Mouse (Mus musculus): Measurements from ENCODE around the gene Olfr71. TPM values are rescaled to one million over a fixed set of nuclear protein-coding genes. Genes with fewer than 3 reads are reported as not detected.

Olfr71 gene
- polyA plus RNA-seq, 1 experiment: not detected

DNA sequence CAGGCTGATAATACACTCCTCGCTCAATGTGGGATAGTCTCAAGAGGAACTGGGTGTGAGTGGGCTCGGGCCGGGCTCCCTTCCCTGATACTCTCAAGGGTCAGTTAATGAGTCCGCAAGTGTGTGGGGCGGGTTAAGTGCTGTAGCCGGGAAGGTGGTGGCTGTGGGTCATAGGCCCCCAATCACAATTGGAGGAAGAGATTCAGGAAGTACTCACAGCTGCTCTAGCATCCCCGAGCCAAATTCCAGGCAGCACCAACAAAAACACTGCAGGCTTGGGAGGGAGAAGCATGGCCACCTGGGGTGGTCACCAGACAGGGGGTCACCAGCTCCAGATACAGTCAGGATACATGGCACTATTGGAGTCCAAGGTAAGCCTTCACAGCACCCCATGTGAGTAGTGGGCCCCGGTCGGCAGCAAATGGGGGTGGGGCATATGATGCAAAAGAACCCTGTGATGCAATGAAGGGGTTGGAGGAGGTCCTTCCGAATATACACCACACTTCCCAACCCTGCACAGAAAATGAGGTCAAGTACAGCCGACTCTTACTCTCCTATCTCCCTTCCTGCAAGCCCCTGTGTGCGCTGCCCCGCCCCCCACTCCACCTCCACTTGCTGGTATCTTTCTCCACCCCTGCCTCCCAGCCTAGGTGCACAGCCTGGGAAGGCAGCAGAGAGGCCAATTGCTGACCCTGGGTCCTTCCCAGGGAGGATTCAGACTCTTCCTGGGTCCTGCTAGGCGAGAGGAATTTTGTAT lies 19.9 kb upstream of the Olfr71 start, which contains the start of gene Spaar:
Spaar (plus strand) TSS at position 241 of the 757 bp plus-strand sequence.
- Histone ChIP-seq H3K79me2 (ENCODE audit: control insufficient read depth, insufficient read depth) (no peaks in the 10 kb centered on the region), H3K4me3 (ENCODE audit: insufficient read depth, poor library complexity, severe bottlenecking) (no peak within 1 kb of the TSS), H3K79me3 (ENCODE audit: low read depth) (no peaks in the 10 kb centered on the region), H3K27me3 (ENCODE audit: control insufficient read depth, insufficient read depth, insufficient read length) (no peaks in the 10 kb centered on the region), H3ac (ENCODE audit: control insufficient read depth, insufficient read length, low read depth) (peak within 1 kb of the TSS; percentile 55), H3K36me3 (ENCODE audit: control insufficient read depth, insufficient read depth) (no peaks in the 10 kb centered on the region)
- TF ChIP-seq CEBPB (IDR thresholded peaks at IDR 0.05; ENCODE audit: low read depth) (no peak), CTCF (IDR thresholded peaks at IDR 0.05; ENCODE audit: control insufficient read depth, insufficient read depth, insufficient read length) (no peak), MYOG (IDR thresholded peaks at IDR 0.05; ENCODE audit: control insufficient read depth, extremely low read depth, insufficient read length) (no peak), FOSL1 (IDR thresholded peaks at IDR 0.05; ENCODE audit: insufficient read depth, low read length, poor library complexity, severe bottlenecking) (no peak), USF1 (IDR thresholded peaks at IDR 0.05; ENCODE audit: low read depth) (no peak), MYOD1 (IDR thresholded peaks at IDR 0.05; ENCODE audit: control insufficient read depth, insufficient read length, low read depth) (no peak), MAX (IDR thresholded peaks at IDR 0.05) (no peak)

DNA sequence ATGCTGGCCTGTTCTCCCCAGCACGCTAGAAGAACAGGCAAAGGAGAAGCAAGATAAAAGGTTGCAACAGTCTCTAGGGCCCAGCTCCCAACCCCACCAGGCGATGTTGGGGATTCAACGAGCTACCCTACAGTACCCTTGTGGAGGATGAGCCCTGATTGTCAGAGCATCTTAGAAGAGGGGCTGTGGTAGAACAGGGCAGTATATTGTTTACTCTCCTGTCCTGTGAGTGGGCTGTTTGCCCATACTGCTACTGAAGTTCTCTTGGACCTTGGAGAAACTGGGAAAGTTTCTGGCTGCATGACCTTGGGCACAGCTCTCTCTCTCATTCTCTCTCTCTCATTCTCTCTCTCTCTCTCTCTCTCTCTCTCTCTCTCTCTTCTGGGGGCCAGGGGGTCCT lies 19.1 kb upstream of the Olfr71 start:
- no peak overlapping the region for H3K4me3 ChIP-seq (ENCODE audit: insufficient read depth, poor library complexity, severe bottlenecking)
- no peak for TF ChIP-seq CTCF (IDR thresholded peaks at IDR 0.05; ENCODE audit: control insufficient read depth, insufficient read depth, insufficient read length)
- TF ChIP-seq CEBPB (IDR thresholded peaks at IDR 0.05; ENCODE audit: low read depth): no peak
- TF ChIP-seq USF1 (IDR thresholded peaks at IDR 0.05; ENCODE audit: low read depth): no peak
- no peak for TF ChIP-seq MYOG (IDR thresholded peaks at IDR 0.05; ENCODE audit: control insufficient read depth, extremely low read depth, insufficient read length)
- no peak for TF ChIP-seq FOSL1 (IDR thresholded peaks at IDR 0.05; ENCODE audit: insufficient read depth, low read length, poor library complexity, severe bottlenecking)
- no peak for TF ChIP-seq MYOD1 (IDR thresholded peaks at IDR 0.05; ENCODE audit: control insufficient read depth, insufficient read length, low read depth)
- no peak for TF ChIP-seq MAX (IDR thresholded peaks at IDR 0.05)
- no peaks in the 10 kb centered on the region for H3K27me3 ChIP-seq (ENCODE audit: control insufficient read depth, insufficient read depth, insufficient read length)
- no peaks in the 10 kb centered on the region for H3K79me2 ChIP-seq (ENCODE audit: control insufficient read depth, insufficient read depth)
- H3K36me3 ChIP-seq (ENCODE audit: control insufficient read depth, insufficient read depth): no peaks in the 10 kb centered on the region
- H3K79me3 ChIP-seq (ENCODE audit: low read depth): no peaks in the 10 kb centered on the region
- peak overlapping the region; percentile 55 for H3ac ChIP-seq (ENCODE audit: control insufficient read depth, insufficient read length, low read depth)

- Histone ChIP-seq H3ac (ENCODE audit: control insufficient read depth, insufficient read length, low read depth) (peak overlapping the region; percentile 55), H3K79me3 (ENCODE audit: low read depth) (no peaks in the 10 kb centered on the region), H3K4me3 (ENCODE audit: insufficient read depth, poor library complexity, severe bottlenecking) (no peak overlapping the region), H3K27me3 (ENCODE audit: control insufficient read depth, insufficient read depth, insufficient read length) (no peaks in the 10 kb centered on the region), H3K79me2 (ENCODE audit: control insufficient read depth, insufficient read depth) (no peaks in the 10 kb centered on the region), H3K36me3 (ENCODE audit: control insufficient read depth, insufficient read depth) (no peaks in the 10 kb centered on the region)
- TF ChIP-seq USF1 (IDR thresholded peaks at IDR 0.05; ENCODE audit: low read depth) (no peak), CTCF (IDR thresholded peaks at IDR 0.05; ENCODE audit: control insufficient read depth, insufficient read depth, insufficient read length) (no peak), MYOG (IDR thresholded peaks at IDR 0.05; ENCODE audit: control insufficient read depth, extremely low read depth, insufficient read length) (no peak), FOSL1 (IDR thresholded peaks at IDR 0.05; ENCODE audit: insufficient read depth, low read length, poor library complexity, severe bottlenecking) (peak; percentile 50), MYOD1 (IDR thresholded peaks at IDR 0.05; ENCODE audit: control insufficient read depth, insufficient read length, low read depth) (peak; percentile 90), CEBPB (IDR thresholded peaks at IDR 0.05; ENCODE audit: low read depth) (no peak), MAX (IDR thresholded peaks at IDR 0.05) (no peak)
These were observed 18.5 kb upstream of the Olfr71 start for GRCm38 (mm10) chr4:43728576-43728954.

DNA sequence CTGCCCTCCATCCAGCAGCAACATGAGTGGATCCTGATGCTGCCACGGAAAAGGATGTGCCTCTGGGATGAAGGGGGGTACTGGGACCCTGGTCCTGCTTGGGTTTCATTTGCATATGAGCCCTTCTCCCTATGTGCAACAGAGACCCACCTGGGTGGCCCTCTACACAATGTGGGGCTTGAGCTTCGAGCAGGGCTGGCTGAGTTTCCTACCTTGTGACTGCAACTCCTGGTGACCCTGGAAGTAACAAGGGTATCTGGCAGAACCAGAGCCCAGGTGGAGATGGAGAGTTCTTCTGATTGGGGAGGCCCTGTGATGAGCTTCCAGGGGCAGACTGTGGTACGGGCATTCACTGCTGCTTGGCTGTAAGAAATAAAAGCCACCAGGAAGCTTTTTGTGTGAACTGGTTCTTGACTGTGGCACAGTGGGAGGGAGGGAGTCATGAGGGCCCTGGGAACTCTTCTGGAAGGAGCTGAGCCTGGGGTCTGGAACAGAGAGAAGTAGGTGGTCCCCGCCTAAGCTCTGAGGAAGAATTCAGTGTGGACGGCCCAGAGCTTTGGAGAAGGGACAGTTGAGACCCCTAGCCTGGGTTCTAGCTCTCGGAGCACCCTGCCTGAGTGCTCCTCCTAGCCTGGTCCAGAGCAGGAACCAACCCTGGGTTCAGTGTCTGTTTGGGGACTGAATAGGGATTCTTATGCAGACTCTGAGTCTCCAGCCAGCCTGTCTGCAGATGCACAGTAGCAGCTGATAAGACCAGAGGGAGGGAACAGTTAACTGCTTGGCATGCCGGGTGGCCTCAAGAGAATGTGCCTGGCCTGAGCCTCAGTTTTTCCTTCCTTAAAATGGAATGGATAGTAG lies 17.9 kb upstream of the Olfr71 start:
- TF ChIP-seq MYOG (IDR thresholded peaks at IDR 0.05; ENCODE audit: control insufficient read depth, extremely low read depth, insufficient read length) (no peak), CTCF (IDR thresholded peaks at IDR 0.05; ENCODE audit: control insufficient read depth, insufficient read depth, insufficient read length) (no peak), MAX (IDR thresholded peaks at IDR 0.05) (peak; percentile 15), CEBPB (IDR thresholded peaks at IDR 0.05; ENCODE audit: low read depth) (no peak), FOSL1 (IDR thresholded peaks at IDR 0.05; ENCODE audit: insufficient read depth, low read length, poor library complexity, severe bottlenecking) (no peak), USF1 (IDR thresholded peaks at IDR 0.05; ENCODE audit: low read depth) (no peak), MYOD1 (IDR thresholded peaks at IDR 0.05; ENCODE audit: control insufficient read depth, insufficient read length, low read depth) (peak; percentile 82)

GRCm38 (mm10) chr4:43726995-43727394 lies 16.9 kb upstream of the Olfr71 start, which contains the start of gene Hrct1:
Gene Hrct1, plus strand, starts transcription at chr4:43727188.
- no peaks in the 10 kb centered on the region for H3K27me3 ChIP-seq (ENCODE audit: control insufficient read depth, insufficient read depth, insufficient read length)
- no peaks in the 10 kb centered on the region for H3K36me3 ChIP-seq (ENCODE audit: control insufficient read depth, insufficient read depth)
- H3K79me3 ChIP-seq (ENCODE audit: low read depth): no peaks in the 10 kb centered on the region
- TF ChIP-seq MAX (IDR thresholded peaks at IDR 0.05): no peak
- no peak for TF ChIP-seq FOSL1 (IDR thresholded peaks at IDR 0.05; ENCODE audit: insufficient read depth, low read length, poor library complexity, severe bottlenecking)
- TF ChIP-seq CEBPB (IDR thresholded peaks at IDR 0.05; ENCODE audit: low read depth): no peak
- no peak for TF ChIP-seq MYOG (IDR thresholded peaks at IDR 0.05; ENCODE audit: control insufficient read depth, extremely low read depth, insufficient read length)
- no peak for TF ChIP-seq USF1 (IDR thresholded peaks at IDR 0.05; ENCODE audit: low read depth)
- no peak for TF ChIP-seq MYOD1 (IDR thresholded peaks at IDR 0.05; ENCODE audit: control insufficient read depth, insufficient read length, low read depth)
- H3K79me2 ChIP-seq (ENCODE audit: control insufficient read depth, insufficient read depth): no peaks in the 10 kb centered on the region
- H3K4me3 ChIP-seq (ENCODE audit: insufficient read depth, poor library complexity, severe bottlenecking): no peak within 1 kb of the TSS
- peak within 1 kb of the TSS; percentile 42 for H3ac ChIP-seq (ENCODE audit: control insufficient read depth, insufficient read length, low read depth)

More for the DNA sequence above, 17.9 kb upstream of the Olfr71 start:
- Histone ChIP-seq H3K79me2 (ENCODE audit: control insufficient read depth, insufficient read depth) (no peaks in the 10 kb centered on the region), H3K27me3 (ENCODE audit: control insufficient read depth, insufficient read depth, insufficient read length) (no peaks in the 10 kb centered on the region), H3K4me3 (ENCODE audit: insufficient read depth, poor library complexity, severe bottlenecking) (no peak overlapping the region), H3ac (ENCODE audit: control insufficient read depth, insufficient read length, low read depth) (peak overlapping the region; percentile 27), H3K36me3 (ENCODE audit: control insufficient read depth, insufficient read depth) (no peaks in the 10 kb centered on the region), H3K79me3 (ENCODE audit: low read depth) (no peaks in the 10 kb centered on the region)

All from C2C12 (cell line).